Mouse (Mus musculus) ES-E14 (cell line): ENCODE measurements at regions not wholly inside any gene's neighbourhood (a gene's known extent, or its start where the extent isn't known, plus 50 kb on each side); places are given as distances from the start of the nearest gene placed in this dataset.

Experiments
- CHD2 ChIP-seq: IDR thresholded peaks from 2 replicates; pipeline ENCODE4 v1.6.1; 2014; ENCODE audit warnings: mild to moderate bottlenecking, low read depth, low read length, inconsistent platforms
- HCFC1 ChIP-seq: IDR thresholded peaks from 2 replicates; pipeline ENCODE4 v1.6.1; 2012; ENCODE audit warnings: low read length, inconsistent platforms, borderline replicate concordance; ENCODE audit not compliant: insufficient read depth
- MAFK ChIP-seq: IDR thresholded peaks from 2 replicates; pipeline ENCODE4 v1.6.1; 2014; ENCODE audit warnings: mild to moderate bottlenecking, low read depth, low read length, inconsistent platforms; ENCODE audit not compliant: insufficient read depth
- ZC3H11A ChIP-seq: IDR thresholded peaks from 2 replicates; pipeline ENCODE4 v1.6.1; 2012; ENCODE audit warnings: low read depth, mild to moderate bottlenecking, inconsistent platforms, low read length, borderline replicate concordance
- ZNF384 ChIP-seq: IDR thresholded peaks from 2 replicates; pipeline ENCODE4 v1.6.1; 2012; ENCODE audit warnings: low read depth, low read length, inconsistent platforms

GRCm38 (mm10) chr10:37842820-37843219, 704.1 kb upstream of the Marcks start:
- TF ChIP-seq HCFC1 = no peak
- no peak for TF ChIP-seq MAFK
- TF ChIP-seq CHD2 = no peak
- no peak for TF ChIP-seq ZC3H11A
- no peak for TF ChIP-seq ZNF384
